Mouse (Mus musculus) spleen, adult 2 months (tissue): ENCODE data around the gene Dvl2.
A peak's percentile ranks its signal among the peaks of the same experiment; 100 is the strongest.

Source experiments
- CTCF ChIP-seq: fragments of 200-500 bp; IDR thresholded peaks from 2 replicates; pipeline ENCODE4 v1.5.1; 2011; ENCODE audit warnings: mild to moderate bottlenecking, inconsistent platforms; ENCODE audit not compliant: insufficient read depth, insufficient read length, insufficient replicate concordance; ENCODE audit errors: extremely low read depth
- POLR2A ChIP-seq: fragments of 200-500 bp; IDR thresholded peaks from 2 replicates; pipeline ENCODE4 v1.6.1; 2011; ENCODE audit warnings: low read depth, low read length, inconsistent platforms

DNA sequence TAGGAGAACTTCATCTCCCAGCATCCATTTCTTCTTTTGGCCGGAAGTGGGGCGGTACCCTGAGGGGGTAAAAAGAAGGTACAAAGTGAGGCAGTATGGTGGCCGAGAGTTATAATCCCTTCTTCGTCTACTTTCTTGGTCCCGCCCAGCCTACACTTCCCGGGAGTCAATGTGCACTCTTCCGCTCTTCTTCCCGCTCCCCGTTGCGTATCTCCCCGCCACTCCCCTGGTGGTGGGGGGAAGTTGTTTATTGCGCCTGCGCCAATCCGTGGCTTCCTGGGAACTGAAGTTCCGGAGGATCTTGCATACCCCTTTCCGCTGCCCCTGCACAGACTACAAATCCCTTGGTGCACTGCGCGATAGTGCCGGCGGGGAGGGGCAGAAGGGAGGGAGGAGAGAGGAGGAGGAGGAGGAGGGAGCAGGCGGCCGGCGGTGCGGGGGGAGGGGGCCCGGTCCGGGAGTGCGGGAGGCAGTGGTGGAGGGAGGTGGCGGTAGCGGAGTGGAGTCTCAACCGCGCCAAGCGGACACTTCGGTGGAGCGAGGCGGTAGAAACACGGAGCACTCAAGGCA is 4.9 kb upstream of the Dvl2 start, which contains the start of gene Phf23:
- TF ChIP-seq CTCF (peak; percentile 11; the same call in 1 of the 2 replicates), POLR2A (peak; percentile 25; the same call in 1 of the 2 replicates)
